Mouse (Mus musculus) heart, postnatal 25 days (tissue): ENCODE measurements at regions not wholly inside any gene's neighbourhood (a gene's known extent, or its start where the extent isn't known, plus 50 kb on each side); places are given as distances from the start of the nearest gene placed in this dataset.

Experiments
- DNase-seq: peaks from one replicate; pipeline ENCODE4 v3.0.0; 2022; ENCODE audit warnings: low spot score
- intact Hi-C: fragments of 180-260 bp; cut with DNase I; formaldehyde crosslinking; loops from one replicate; pipeline ENCODE4 v1.15.1; 2025

DNA sequence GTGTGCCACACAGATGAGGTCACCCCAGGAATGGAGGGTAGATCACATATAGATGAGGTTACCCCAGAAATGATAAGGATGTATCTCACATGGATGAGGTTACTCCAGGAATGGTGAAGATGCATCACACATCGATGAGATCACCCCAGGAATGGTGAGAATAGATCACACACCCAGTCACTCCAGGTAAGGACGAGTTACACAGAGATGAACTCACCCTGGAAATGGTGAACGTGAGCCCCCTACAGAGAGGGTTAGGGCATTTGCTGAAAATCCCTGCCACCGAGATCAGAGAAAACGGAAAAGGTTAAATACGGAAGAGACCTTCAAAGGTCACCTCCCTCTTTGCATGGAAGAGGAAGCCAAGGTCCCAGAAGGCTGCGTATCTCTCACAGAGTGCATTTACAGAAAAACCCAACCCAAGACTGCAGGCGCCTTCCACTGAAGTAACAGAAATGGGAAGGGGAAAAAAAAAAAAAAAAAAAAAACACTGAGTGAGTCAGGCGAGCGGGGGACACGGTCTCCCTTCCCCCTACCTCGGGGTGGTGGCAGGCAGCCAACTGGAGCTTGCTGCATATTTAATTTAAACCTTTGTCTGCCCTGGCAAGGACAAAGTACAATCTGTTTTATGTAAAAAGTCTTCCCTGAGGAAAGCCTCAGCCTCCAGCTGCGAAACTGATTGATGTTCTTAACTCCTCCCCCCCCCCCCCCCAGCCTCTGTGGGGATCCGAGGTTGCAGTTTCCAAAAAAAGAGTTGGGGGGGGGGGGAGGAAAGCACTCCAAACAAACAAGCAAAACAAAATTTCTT, 175.8 kb upstream of the Jmjd1c start:
- peak; percentile 65 for DNase-seq
- intact Hi-C loops = loop anchor here (5.0 kb wide), 1 partner anchor 267 kb away; no protein-coding TSS in a partner anchor

- intact Hi-C loops = loop anchor here (5.0 kb wide), 1 partner anchor 266 kb away; no protein-coding TSS in a partner anchor
- peak; percentile 88 for DNase-seq
These were observed 174.9 kb upstream of the Jmjd1c start for GRCm38 (mm10) chr10:66920761-66921684.

DNA sequence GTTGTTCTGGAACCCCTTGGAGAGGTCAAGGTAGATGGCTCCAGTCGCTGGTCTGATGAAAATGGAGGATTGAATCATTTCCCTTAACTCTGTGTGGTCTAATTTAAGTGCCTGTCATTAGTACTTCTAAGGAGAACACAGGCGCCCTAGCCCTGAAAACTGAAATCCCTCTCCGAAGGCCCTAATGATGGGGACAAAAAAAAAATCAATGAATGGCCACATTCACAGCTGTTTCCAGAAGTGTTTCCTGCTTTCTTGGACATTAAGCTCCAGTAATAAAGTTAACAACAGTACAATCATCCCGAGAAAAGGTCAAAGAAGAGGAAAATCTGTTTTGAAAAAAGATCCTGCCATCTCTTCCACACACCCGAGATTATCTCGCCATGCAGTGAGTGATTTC, 174.1 kb upstream of the Jmjd1c start:
- intact Hi-C loops = loop anchor here (1.0 to 5.0 kb wide), 2 partner anchors 82 to 266 kb away; no protein-coding TSS in a partner anchor
- no peak for DNase-seq

GRCm38 (mm10) chr10:66922314-66922713, 173.6 kb upstream of the Jmjd1c start:
- intact Hi-C loops = loop anchor here (1.0 to 5.0 kb wide), 2 partner anchors 81 to 265 kb away; no protein-coding TSS in a partner anchor
- DNase-seq = no peak

- intact Hi-C loops = loop anchor here (5.0 kb wide), 1 partner anchor 263 kb away; no protein-coding TSS in a partner anchor
- DNase-seq = no peak
These were observed 172.0 kb upstream of the Jmjd1c start for GRCm38 (mm10) chr10:66923947-66924346.

GRCm38 (mm10) chr10:66924418-66924817, 171.5 kb upstream of the Jmjd1c start:
- intact Hi-C loops = loop anchor here (5.0 kb wide), 1 partner anchor 263 kb away; no protein-coding TSS in a partner anchor
- DNase-seq = no peak

DNA sequence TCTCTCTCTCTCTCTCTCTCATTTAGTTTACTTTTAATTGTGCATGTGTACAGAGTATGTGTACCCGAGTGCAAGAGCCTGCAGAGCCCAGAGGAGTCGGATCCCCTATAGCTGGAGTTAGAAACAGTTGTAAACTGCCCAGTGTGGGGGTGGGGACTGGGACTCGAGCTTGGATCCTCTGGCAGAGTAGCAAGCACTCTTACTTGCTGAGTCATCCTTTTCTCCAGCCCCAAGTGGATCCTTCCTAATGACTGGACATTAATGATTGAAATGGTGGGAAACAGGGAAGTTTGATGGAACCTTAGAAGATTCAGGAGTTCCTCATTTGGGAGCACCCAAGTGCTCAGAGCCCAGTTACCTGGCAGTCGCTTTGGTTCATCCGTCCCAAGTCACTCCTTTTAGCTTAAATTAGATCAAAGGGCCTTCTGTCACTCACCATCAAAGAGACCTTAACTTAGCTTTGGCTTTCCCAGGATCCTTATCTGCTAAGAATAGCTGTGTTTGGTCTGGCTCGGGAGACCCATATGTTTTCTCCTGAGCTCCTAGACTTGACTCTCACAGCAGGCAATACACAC, 170.3 kb upstream of the Jmjd1c start:
- intact Hi-C loops = no loop called here
- DNase-seq = no peak

GRCm38 (mm10) chr10:66927651-66928050, 168.3 kb upstream of the Jmjd1c start:
- intact Hi-C loops = no loop called here
- DNase-seq = no peak

- no peak for DNase-seq
- intact Hi-C loops = no loop called here
These were observed 167.5 kb upstream of the Jmjd1c start for GRCm38 (mm10) chr10:66928211-66928990.

DNA sequence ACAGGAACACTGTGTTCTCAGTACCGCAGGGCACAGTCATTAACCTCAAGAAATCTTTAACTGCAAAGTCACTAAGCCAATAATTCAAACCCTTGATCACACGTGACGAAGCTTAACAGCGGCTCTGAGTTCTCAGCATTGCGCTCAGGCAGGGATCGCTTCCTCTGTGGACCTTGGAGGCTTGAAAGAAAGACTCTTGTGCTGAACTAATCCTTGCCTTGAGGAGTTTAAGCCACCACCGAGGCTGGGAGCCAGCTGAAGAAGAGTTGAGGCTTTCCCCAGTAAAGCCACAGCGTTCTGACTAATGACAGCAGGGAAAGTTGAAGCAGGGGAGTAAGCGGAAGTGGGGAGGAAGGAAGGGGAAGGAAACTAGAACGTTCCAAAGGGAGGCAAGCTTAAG, 165.4 kb upstream of the Jmjd1c start:
- DNase-seq = no peak
- intact Hi-C loops = no loop called here

GRCm38 (mm10) chr10:66931505-66931904, 164.4 kb upstream of the Jmjd1c start:
- intact Hi-C loops = no loop called here

GRCm38 (mm10) chr10:66932544-66932943, 163.4 kb upstream of the Jmjd1c start:
- intact Hi-C loops = no loop called here
- no peak for DNase-seq

More at GRCm38 (mm10) chr10:66931505-66931904, 164.4 kb upstream of the Jmjd1c start:
- peak; percentile 55 for DNase-seq

GRCm38 (mm10) chr10:66933689-66934088, 162.2 kb upstream of the Jmjd1c start:
- no peak for DNase-seq
- intact Hi-C loops = no loop called here

DNA sequence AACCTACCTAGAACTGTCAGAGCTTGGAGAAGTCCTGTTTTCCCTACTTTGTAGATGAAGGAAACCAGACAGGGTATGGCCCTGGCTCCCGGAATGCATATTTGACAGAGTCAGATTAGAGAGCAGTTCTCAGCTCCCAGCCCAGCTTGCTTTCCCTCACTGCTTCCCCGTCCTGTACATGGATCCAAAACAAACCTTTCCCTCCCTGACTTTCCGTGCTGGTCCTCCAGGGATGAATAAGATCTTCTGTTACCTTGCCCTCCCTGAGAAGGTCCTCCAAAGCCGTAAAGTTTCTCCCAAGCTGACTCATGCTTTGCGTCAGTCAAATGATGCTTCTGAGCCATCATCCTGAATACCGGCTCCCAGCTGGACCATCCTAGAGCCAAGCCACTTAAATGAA, 160.2 kb upstream of the Jmjd1c start:
- intact Hi-C loops = no loop called here

GRCm38 (mm10) chr10:66937116-66937515, 158.8 kb upstream of the Jmjd1c start:
- intact Hi-C loops = no loop called here
- no peak for DNase-seq

More for the DNA sequence above, 160.2 kb upstream of the Jmjd1c start:
- DNase-seq = peak; percentile 45

- DNase-seq = no peak
- intact Hi-C loops = no loop called here
These were observed 155.6 kb upstream of the Jmjd1c start for GRCm38 (mm10) chr10:66940368-66940767.

DNA sequence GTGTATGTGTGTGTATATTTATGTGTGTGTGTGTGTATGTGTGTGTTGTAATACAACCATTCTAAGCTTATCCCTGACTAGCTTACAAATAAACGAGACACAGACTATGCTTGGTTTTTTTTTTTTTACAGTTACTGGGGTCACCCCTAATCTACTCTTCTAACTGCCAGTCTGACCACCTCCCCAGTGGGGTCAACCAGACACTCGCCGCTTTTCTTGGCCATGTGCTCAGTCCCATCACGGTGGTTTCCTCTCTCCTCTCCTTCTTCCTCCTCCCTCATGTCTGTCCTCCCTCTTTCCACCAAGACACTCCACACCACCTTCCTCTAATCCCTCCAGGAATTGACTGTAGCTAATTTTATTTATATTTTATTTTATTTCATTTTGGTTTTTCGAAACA, 155.0 kb upstream of the Jmjd1c start:
- intact Hi-C loops = no loop called here
- DNase-seq = no peak

DNA sequence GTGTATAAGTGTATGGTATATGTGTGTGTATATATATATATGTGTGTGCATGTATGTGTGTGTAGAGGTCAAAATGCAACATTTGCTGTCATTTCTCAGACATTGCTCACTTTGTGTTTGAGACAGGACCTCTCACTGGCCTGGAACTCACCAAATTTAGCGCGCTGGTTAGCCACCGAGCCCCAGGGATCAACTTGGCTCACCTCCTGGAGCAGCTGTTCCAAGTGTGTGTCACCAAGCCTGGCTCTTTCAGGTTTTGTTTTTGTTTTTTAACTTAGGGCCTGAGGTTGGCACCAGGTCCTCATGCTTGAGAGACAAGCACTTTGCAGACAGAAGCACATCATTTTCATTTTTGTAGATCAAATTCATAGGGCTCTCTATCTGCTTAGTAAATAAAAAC, 154.0 kb upstream of the Jmjd1c start:
- peak; percentile 29 for DNase-seq
- intact Hi-C loops = no loop called here

DNA sequence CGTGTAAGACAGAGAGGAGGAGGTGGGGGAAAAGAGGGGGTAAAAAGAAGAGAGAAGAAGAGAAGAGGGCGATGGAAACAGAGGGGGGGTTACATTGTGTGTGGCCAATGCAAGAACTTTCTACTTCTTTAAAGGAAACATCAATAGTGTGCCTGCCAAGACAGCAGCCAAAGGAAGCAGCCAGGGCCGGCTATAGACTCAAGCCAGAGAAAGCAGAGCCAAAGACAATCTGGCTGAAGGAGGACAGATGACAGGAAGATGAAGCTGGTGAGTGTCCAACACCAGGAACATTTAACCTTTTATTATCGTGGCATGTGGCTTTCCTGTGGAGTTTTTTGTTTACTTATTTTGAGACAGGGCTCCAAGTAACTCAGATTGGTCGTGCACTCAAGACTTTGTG, 152.1 kb upstream of the Jmjd1c start:
- intact Hi-C loops = no loop called here

More for the DNA sequence above, 152.1 kb upstream of the Jmjd1c start:
- peak; percentile 37 for DNase-seq
